Mouse (Mus musculus): ENCODE measurements around the gene Arhgap15. TPM values are rescaled to one million over a fixed set of nuclear protein-coding genes. Genes with fewer than 3 reads are reported as not detected.

Arhgap15 gene
- total and polyA plus RNA-seq, 2 experiments from 2014 or later = 1.2 to 2.0 TPM

DNA sequence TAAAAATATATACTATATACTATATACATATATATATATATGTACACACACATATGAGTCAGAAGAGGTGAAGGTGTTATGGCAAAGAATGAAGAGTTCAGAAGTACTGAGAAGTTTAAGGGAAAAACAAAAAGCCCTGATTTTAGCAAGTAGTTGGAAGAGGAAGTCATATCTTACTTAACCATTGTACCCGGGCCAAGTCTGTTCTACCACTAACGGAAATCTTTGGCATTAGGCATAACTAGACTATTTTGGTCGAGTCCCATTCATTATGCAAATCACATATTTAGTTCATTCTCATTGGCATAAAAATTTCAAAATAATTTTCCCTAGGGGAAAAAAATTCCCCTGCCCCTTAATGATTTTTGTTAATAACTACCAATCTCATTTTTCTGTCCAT is 443.4 kb downstream of the Arhgap15 start:
- no peak overlapping the region for H3K9ac ChIP-seq
- no peak overlapping the region for H3K4me2 ChIP-seq (ENCODE audit: low read depth)
- no peaks in the 10 kb centered on the region for H3K9me3 ChIP-seq (ENCODE audit: low read length)
- H3K27ac ChIP-seq (ENCODE audit: low read depth, low read length) = no peak overlapping the region
- 63% methylated on average over 3 of the region's 3 CpGs for WGBS
- no peaks in the 10 kb centered on the region for H3K27me3 ChIP-seq (ENCODE audit: insufficient read depth, low read length)
- H3K36me3 ChIP-seq (ENCODE audit: insufficient read depth) = no peaks in the 10 kb centered on the region
- TF ChIP-seq CTCF (IDR thresholded peaks at IDR 0.05; ENCODE audit: low read depth) = no peak
- ATAC-seq = no peak
- H3K4me3 ChIP-seq (ENCODE audit: low read depth, low read length) = no peak overlapping the region
- no peaks in the 10 kb centered on the region for H3K4me1 ChIP-seq (ENCODE audit: insufficient read depth)
- no peak for DNase-seq

- TF ChIP-seq CTCF (IDR thresholded peaks at IDR 0.05; ENCODE audit: low read depth) = no peak
- WGBS = 78% methylated on average over 7 of the region's 7 CpGs
- Histone ChIP-seq H3K9me3 (ENCODE audit: low read length) (no peaks in the 10 kb centered on the region), H3K4me1 (ENCODE audit: insufficient read depth) (no peaks in the 10 kb centered on the region), H3K27ac (ENCODE audit: low read depth, low read length) (no peak overlapping the region; the same call in 1 of the 2 replicates), H3K36me3 (ENCODE audit: insufficient read depth) (no peaks in the 10 kb centered on the region), H3K27me3 (ENCODE audit: insufficient read depth, low read length) (no peaks in the 10 kb centered on the region), H3K9ac (no peak overlapping the region), H3K4me2 (ENCODE audit: low read depth) (no peak overlapping the region), H3K4me3 (ENCODE audit: low read depth, low read length) (no peak overlapping the region)
- peak; percentile 83 for ATAC-seq
- peak; percentile 61 for DNase-seq
Measured at GRCm38 (mm10) chr2:44215506-44215905, 466.9 kb downstream of the Arhgap15 start.

DNA sequence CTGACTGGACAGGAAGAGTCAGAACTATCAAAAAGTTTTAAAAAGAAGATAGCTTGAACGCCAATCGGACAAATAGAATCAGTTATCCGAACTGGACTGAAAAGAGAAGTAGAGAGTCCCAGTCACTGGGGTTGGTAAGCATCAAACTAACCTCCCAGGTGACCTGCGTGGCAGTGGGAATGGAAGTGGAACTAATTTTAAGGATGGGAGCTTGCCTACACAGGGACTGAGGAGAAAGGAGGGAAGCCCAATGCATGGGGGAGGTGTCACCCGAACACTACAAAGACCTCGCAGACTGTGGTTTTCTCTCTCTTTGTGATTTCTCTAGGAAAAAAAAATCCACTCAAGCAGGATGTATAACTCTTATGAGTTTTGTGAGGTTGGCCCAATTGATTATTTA is 469.2 kb downstream of the Arhgap15 start:
- TF ChIP-seq CTCF (IDR thresholded peaks at IDR 0.05; ENCODE audit: low read depth) = no peak
- no peak overlapping the region for H3K9ac ChIP-seq
- H3K27me3 ChIP-seq (ENCODE audit: insufficient read depth, low read length) = no peaks in the 10 kb centered on the region
- no peaks in the 10 kb centered on the region for H3K9me3 ChIP-seq (ENCODE audit: low read length)
- H3K36me3 ChIP-seq (ENCODE audit: insufficient read depth) = no peaks in the 10 kb centered on the region
- H3K4me3 ChIP-seq (ENCODE audit: low read depth, low read length) = no peak overlapping the region
- WGBS = 71% methylated on average over 6 of the region's 6 CpGs
- H3K4me2 ChIP-seq (ENCODE audit: low read depth) = no peak overlapping the region
- ATAC-seq = no peak
- peaks cover 2% of the 10 kb centered on the region; the same call in 1 of the 2 replicates for H3K4me1 ChIP-seq (ENCODE audit: insufficient read depth)
- DNase-seq = no peak
- H3K27ac ChIP-seq (ENCODE audit: low read depth, low read length) = no peak overlapping the region

- ATAC-seq = no peak
- peaks cover 2% of the 10 kb centered on the region; the same call in 1 of the 2 replicates for H3K4me1 ChIP-seq (ENCODE audit: insufficient read depth)
- DNase-seq = no peak
- WGBS = 17% methylated on average over 8 of the region's 8 CpGs
- TF ChIP-seq CTCF (IDR thresholded peaks at IDR 0.05; ENCODE audit: low read depth) = no peak
- H3K4me3 ChIP-seq (ENCODE audit: low read depth, low read length) = no peak overlapping the region
- no peaks in the 10 kb centered on the region for H3K27me3 ChIP-seq (ENCODE audit: insufficient read depth, low read length)
- H3K9me3 ChIP-seq (ENCODE audit: low read length) = no peaks in the 10 kb centered on the region
- no peak overlapping the region for H3K27ac ChIP-seq (ENCODE audit: low read depth, low read length)
- H3K4me2 ChIP-seq (ENCODE audit: low read depth) = no peak overlapping the region
- no peaks in the 10 kb centered on the region for H3K36me3 ChIP-seq (ENCODE audit: insufficient read depth)
- no peak overlapping the region for H3K9ac ChIP-seq
Measured at GRCm38 (mm10) chr2:44218317-44218716, 469.7 kb downstream of the Arhgap15 start.

GRCm38 (mm10) chr2:44221686-44222085 is 473.1 kb downstream of the Arhgap15 start:
- DNase-seq (no peak), ATAC-seq (no peak)
- Histone ChIP-seq H3K27me3 (ENCODE audit: insufficient read depth, low read length) (no peaks in the 10 kb centered on the region), H3K9me3 (ENCODE audit: low read length) (no peaks in the 10 kb centered on the region), H3K4me2 (ENCODE audit: low read depth) (no peak overlapping the region), H3K4me1 (ENCODE audit: insufficient read depth) (peaks cover 2% of the 10 kb centered on the region; the same call in 1 of the 2 replicates), H3K9ac (no peak overlapping the region), H3K36me3 (ENCODE audit: insufficient read depth) (no peaks in the 10 kb centered on the region), H3K4me3 (ENCODE audit: low read depth, low read length) (no peak overlapping the region), H3K27ac (ENCODE audit: low read depth, low read length) (no peak overlapping the region)
- 74% methylated on average over 2 of the region's 2 CpGs for WGBS
- TF ChIP-seq CTCF (IDR thresholded peaks at IDR 0.05; ENCODE audit: low read depth) = no peak

GRCm38 (mm10) chr2:44222176-44222753 is 473.6 kb downstream of the Arhgap15 start:
- no peak overlapping the region for H3K4me2 ChIP-seq (ENCODE audit: low read depth)
- no peaks in the 10 kb centered on the region for H3K27me3 ChIP-seq (ENCODE audit: insufficient read depth, low read length)
- no peak overlapping the region for H3K27ac ChIP-seq (ENCODE audit: low read depth, low read length)
- H3K9ac ChIP-seq = no peak overlapping the region
- no peaks in the 10 kb centered on the region for H3K36me3 ChIP-seq (ENCODE audit: insufficient read depth)
- H3K4me1 ChIP-seq (ENCODE audit: insufficient read depth) = peaks cover 2% of the 10 kb centered on the region; the same call in 1 of the 2 replicates
- ATAC-seq (no peak), DNase-seq (no peak)
- no peak overlapping the region for H3K4me3 ChIP-seq (ENCODE audit: low read depth, low read length)
- WGBS = 16% methylated on average over 6 of the region's 6 CpGs
- H3K9me3 ChIP-seq (ENCODE audit: low read length) = no peaks in the 10 kb centered on the region
- no peak for TF ChIP-seq CTCF (IDR thresholded peaks at IDR 0.05; ENCODE audit: low read depth)

- ATAC-seq = no peak
- Histone ChIP-seq H3K4me2 (ENCODE audit: low read depth) (no peak overlapping the region), H3K9me3 (ENCODE audit: low read length) (no peaks in the 10 kb centered on the region), H3K4me3 (ENCODE audit: low read depth, low read length) (no peak overlapping the region), H3K27me3 (ENCODE audit: insufficient read depth, low read length) (no peaks in the 10 kb centered on the region), H3K36me3 (ENCODE audit: insufficient read depth) (no peaks in the 10 kb centered on the region), H3K9ac (no peak overlapping the region), H3K4me1 (ENCODE audit: insufficient read depth) (no peaks in the 10 kb centered on the region), H3K27ac (ENCODE audit: low read depth, low read length) (no peak overlapping the region)
- DNase-seq = no peak
- 25% methylated on average over 1 of the region's 1 CpGs for WGBS
- no peak for TF ChIP-seq CTCF (IDR thresholded peaks at IDR 0.05; ENCODE audit: low read depth)
Measured at GRCm38 (mm10) chr2:44234856-44235255, 486.2 kb downstream of the Arhgap15 start.

Data from forebrain, postnatal 0 days (tissue).